Mouse (Mus musculus): ENCODE measurements around the gene Twf2.

DNA sequence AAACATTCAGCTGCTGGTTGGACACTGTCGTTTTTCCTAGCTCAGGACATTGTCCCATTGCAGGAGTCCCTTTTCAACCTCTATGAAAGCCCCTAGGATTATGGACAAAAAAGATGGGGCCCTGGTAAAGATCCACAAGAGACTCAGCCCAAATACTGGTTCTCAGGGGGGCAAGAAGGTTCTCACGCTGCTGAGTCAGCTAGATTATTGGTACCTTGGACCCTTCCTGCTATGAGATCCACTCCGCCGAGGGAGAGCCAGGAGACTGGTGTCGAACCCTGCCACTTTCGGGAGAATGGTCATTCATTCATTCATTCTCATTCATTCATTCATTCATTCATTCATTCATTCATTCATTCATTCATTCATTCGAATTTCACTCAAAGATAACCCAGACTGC is 14.1 kb downstream of the Twf2 start:
- TF ChIP-seq POLR2A (IDR thresholded peaks at IDR 0.05; ENCODE audit: low read depth, low read length) (no peak), CTCF (IDR thresholded peaks at IDR 0.05; ENCODE audit: extremely low read depth, insufficient read length, insufficient replicate concordance, low read depth, low read length) (no peak)

Data from small intestine, adult 2 months (tissue).